Mouse (Mus musculus) CH12.LX (cell line): ENCODE measurements around the gene Sik3. TPM values are rescaled to one million over a fixed set of nuclear protein-coding genes. Genes with fewer than 3 reads are reported as not detected.
A peak's percentile ranks its signal among the peaks of the same experiment; 100 is the strongest.

ENCODE experiments used
- DNase-seq: peaks from one replicate; pipeline ENCODE4 v3.0.0-alpha.2; 2013; ENCODE audit errors: extremely low read depth
- H3K27ac ChIP-seq: 2 replicates; pipeline ENCODE4 v1.5.1; 2012; ENCODE audit warnings: low read depth, mild to moderate bottlenecking, control low read depth, moderate library complexity; ENCODE audit not compliant: insufficient read depth
- H3K27me3 ChIP-seq: replicated peaks from 2 replicates; pipeline ENCODE3; 2012; ENCODE audit warnings: inconsistent platforms
- H3K36me3 ChIP-seq, 2 experiments: replicated peaks in 1 of 2; 2 replicates each; pipeline versions ENCODE3 to v1.6.1; 2012; ENCODE audit warnings: inconsistent platforms in 1 of 2, low read length in 1 of 2, mild to moderate bottlenecking in 1 of 2, mixed read lengths in 1 of 2, moderate library complexity in 1 of 2; ENCODE audit not compliant: control insufficient read depth in 1 of 2, insufficient read depth in 1 of 2
- H3K4me1 ChIP-seq, 2 experiments: 2 replicates each; pipeline ENCODE4 v1.6.1; 2012; ENCODE audit warnings: inconsistent platforms in 1 of 2, moderate library complexity in 1 of 2; ENCODE audit not compliant: insufficient read depth in 2 of 2, control insufficient read depth in 1 of 2
- H3K4me2 ChIP-seq: 2 replicates; pipeline ENCODE4 v1.6.1; 2012; ENCODE audit warnings: low read depth, mild to moderate bottlenecking, control low read depth; ENCODE audit not compliant: poor library complexity, insufficient read depth, severe bottlenecking
- H3K4me3 ChIP-seq, 3 experiments: fragments of 150-350 bp in 1 of 3; sonication (generic) in 1 of 3; replicated peaks in 1 of 3; 2 replicates each; pipeline versions ENCODE3 to v1.5.1; 2011 to 2012; ENCODE audit warnings: low read depth in 2 of 3, low read length in 2 of 3, mild to moderate bottlenecking in 2 of 3, moderate library complexity in 2 of 3, control low read depth in 1 of 3, improper control_type of control experiment in 1 of 3, inconsistent platforms in 1 of 3, mixed read lengths in 1 of 3; ENCODE audit not compliant: poor library complexity in 1 of 3
- H3K79me2 ChIP-seq: replicated peaks from 2 replicates; pipeline ENCODE4 v1.6.1; 2012; ENCODE audit warnings: mild to moderate bottlenecking, moderate library complexity; ENCODE audit not compliant: control insufficient read depth, poor library complexity, insufficient read depth, severe bottlenecking; ENCODE audit errors: extremely low read depth
- H3K9ac ChIP-seq: 2 replicates; pipeline ENCODE4 v1.6.1; 2012; ENCODE audit warnings: low read depth, mild to moderate bottlenecking, control low read depth, moderate library complexity; ENCODE audit not compliant: insufficient read depth
- H3K9me3 ChIP-seq: replicated peaks from 2 replicates; pipeline ENCODE3; 2012; ENCODE audit warnings: low read length, inconsistent platforms, mixed read lengths
- BHLHE40 ChIP-seq: IDR thresholded peaks from 2 replicates; pipeline ENCODE4 v1.6.1; 2011; ENCODE audit warnings: mild to moderate bottlenecking, low read depth, low read length, improper control_type of control experiment
- CHD2 ChIP-seq: IDR thresholded peaks from 2 replicates; pipeline ENCODE4 v1.6.1; 2011; ENCODE audit warnings: low read length, improper control_type of control experiment
- CTCF ChIP-seq, 2 experiments: IDR thresholded peaks in 1 of 2; conservative IDR thresholded peaks in 1 of 2; 2 replicates each; pipeline ENCODE4 v1.5.1; 2011 to 2012; ENCODE audit warnings: low read depth in 2 of 2, low read length in 2 of 2, improper control_type of control experiment in 1 of 2, inconsistent platforms in 1 of 2, mild to moderate bottlenecking in 1 of 2, moderate library complexity in 1 of 2
- EP300 ChIP-seq: IDR thresholded peaks from 2 replicates; pipeline ENCODE4 v1.6.1; 2011; ENCODE audit warnings: low read length, improper control_type of control experiment
- ETS1 ChIP-seq: conservative IDR thresholded peaks from 2 replicates; pipeline ENCODE4 v1.6.1; 2012; ENCODE audit warnings: low read depth, mild to moderate bottlenecking, inconsistent platforms, low read length, improper control_type of control experiment, moderate library complexity
- IRF4 ChIP-seq: IDR thresholded peaks from 2 replicates; pipeline ENCODE4 v1.6.1; 2014; ENCODE audit warnings: low read depth, mild to moderate bottlenecking, inconsistent platforms, low read length, improper control_type of control experiment
- JUND ChIP-seq: conservative IDR thresholded peaks from 2 replicates; pipeline ENCODE4 v1.6.1; 2011; ENCODE audit warnings: low read depth, low read length, improper control_type of control experiment
- MAX ChIP-seq: IDR thresholded peaks from 2 replicates; pipeline ENCODE4 v1.6.1; 2011; ENCODE audit warnings: low read length, improper control_type of control experiment
- MAZ ChIP-seq: IDR thresholded peaks from 2 replicates; pipeline ENCODE4 v1.6.1; 2012; ENCODE audit warnings: low read depth, mild to moderate bottlenecking, inconsistent platforms, low read length, improper control_type of control experiment, moderate library complexity
- NELFE ChIP-seq: IDR thresholded peaks from 2 replicates; pipeline ENCODE4 v1.6.1; 2011; ENCODE audit warnings: low read depth, low read length, improper control_type of control experiment
- NRF1 ChIP-seq: IDR thresholded peaks from 2 replicates; pipeline ENCODE4 v1.6.1; 2014; ENCODE audit warnings: low read depth, mild to moderate bottlenecking, inconsistent platforms, low read length, improper control_type of control experiment, moderate library complexity
- PAX5 ChIP-seq: IDR thresholded peaks from 2 replicates; pipeline ENCODE4 v1.6.1; 2012; ENCODE audit warnings: low read length, inconsistent platforms, mixed read lengths
- POLR2A ChIP-seq: IDR thresholded peaks from 2 replicates; pipeline ENCODE4 v1.6.1; 2011; ENCODE audit warnings: low read depth, mild to moderate bottlenecking, improper control_type of control experiment, low read length
- POLR2AphosphoS2 ChIP-seq: IDR thresholded peaks from 2 replicates; pipeline ENCODE4 v1.6.1; 2011; ENCODE audit warnings: low read depth, low read length, improper control_type of control experiment
- RAD21 ChIP-seq: IDR thresholded peaks from 2 replicates; pipeline ENCODE4 v1.6.1; 2011; ENCODE audit warnings: low read depth, mild to moderate bottlenecking, low read length, improper control_type of control experiment, moderate library complexity
- TCF12 ChIP-seq: IDR thresholded peaks from 2 replicates; pipeline ENCODE4 v1.6.1; 2014; ENCODE audit warnings: low read depth, mild to moderate bottlenecking, inconsistent platforms, low read length, improper control_type of control experiment
- UBTF ChIP-seq: IDR thresholded peaks from 2 replicates; pipeline ENCODE4 v1.6.1; 2012; ENCODE audit warnings: low read depth, mild to moderate bottlenecking, inconsistent platforms, low read length, improper control_type of control experiment, moderate library complexity
- USF2 ChIP-seq: conservative IDR thresholded peaks from 2 replicates; pipeline ENCODE4 v1.6.1; 2011; ENCODE audit warnings: low read depth, low read length, improper control_type of control experiment
- ZC3H11A ChIP-seq: IDR thresholded peaks from 2 replicates; pipeline ENCODE4 v1.6.1; 2012; ENCODE audit warnings: low read depth, mild to moderate bottlenecking, inconsistent platforms, low read length, improper control_type of control experiment
- ZMIZ1 ChIP-seq: IDR thresholded peaks from 2 replicates; pipeline ENCODE4 v1.6.1; 2012; ENCODE audit warnings: low read depth, mild to moderate bottlenecking, inconsistent platforms, low read length, improper control_type of control experiment
- ZNF384 ChIP-seq: IDR thresholded peaks from 2 replicates; pipeline ENCODE4 v1.6.1; 2012; ENCODE audit warnings: low read depth, low read length, improper control_type of control experiment, inconsistent platforms
- dilution Hi-C: fragments of 300-500 bp; cut with MboI; formaldehyde crosslinking; loops from 2 replicates; pipeline ENCODE4 v1.14.3; 2020; ENCODE audit warnings: low sequenced_read_pairs; ENCODE audit not compliant: extremely low pct_unique_long_range_greater_than_20kb, extremely low pct_ligation_motif_present
- in situ Hi-C: fragments of 300-500 bp; cut with MboI; formaldehyde crosslinking; loops from 3 replicates; pipeline ENCODE4 v1.14.3; 2019; ENCODE audit warnings: low sequenced_read_pairs, low pct_ligation_motif_present, low pct_unique_long_range_greater_than_20kb, mixed read lengths
- polyA plus RNA-seq: library from polyadenylated mRNA; unstranded; fragments of >175 nt; gene quantifications from 2 replicates; pipeline ENCODE4 v1.2.1, GENCODE M21; 2012; ENCODE audit warnings: low read depth; ENCODE audit not compliant: insufficient read length
- total RNA-seq, 2 experiments: library from RNA; depleted of rRNA; stranded (reverse); fragments of 300-350 nt in 1 of 2; fragments of >200 nt in 1 of 2; gene quantifications; 2 replicates each; pipeline ENCODE4 v1.2.3; 2012 to 2014

The Sik3 gene
- total and polyA plus RNA-seq, 3 experiments: 14.9 to 29.8 (median 21.4) TPM

- peaks cover 11 to 43% of the 10 kb centered on the region in 2 experiments for H3K4me1 ChIP-seq
- in situ Hi-C loops: no loop called here
- peak; percentile 61 for DNase-seq
- H3K9ac ChIP-seq: no peak overlapping the region
- dilution Hi-C loops: no loop called here
- peaks cover 19% of the 10 kb centered on the region for H3K79me2 ChIP-seq
- TF ChIP-seq TCF12: no peak
- TF ChIP-seq IRF4: no peak
- no peak for TF ChIP-seq MAX
- no peak for TF ChIP-seq EP300
- no peak for TF ChIP-seq ZNF384
- TF ChIP-seq POLR2A: no peak
- no peak overlapping the region for H3K4me2 ChIP-seq
- no peaks in the 10 kb centered on the region for H3K27me3 ChIP-seq
- H3K4me3 ChIP-seq: no peak overlapping the region
- peaks cover 0 to 38% of the 10 kb centered on the region in 2 experiments for H3K36me3 ChIP-seq
- no peaks in the 10 kb centered on the region for H3K9me3 ChIP-seq
- no peak overlapping the region for H3K27ac ChIP-seq
Observed at GRCm38 (mm10) chr9:46058065-46058464, 45.4 kb downstream of the Sik3 start.

- H3K36me3 ChIP-seq: peaks cover 0 to 43% of the 10 kb centered on the region in 2 experiments
- H3K9me3 ChIP-seq: no peaks in the 10 kb centered on the region
Observed at GRCm38 (mm10) chr9:46060249-46060648, 47.6 kb downstream of the Sik3 start.

GRCm38 (mm10) chr9:46061696-46062425 lies 49.2 kb downstream of the Sik3 start:
- Histone ChIP-seq H3K79me2 (peaks cover 16% of the 10 kb centered on the region), H3K36me3 (peaks cover 0 to 32% of the 10 kb centered on the region in 2 experiments), H3K27me3 (no peaks in the 10 kb centered on the region), H3K27ac (no peak overlapping the region), H3K4me3 (no peak overlapping the region), H3K4me2 (no peak overlapping the region), H3K9ac (no peak overlapping the region), H3K4me1 (peaks cover 7 to 26% of the 10 kb centered on the region in 2 experiments), H3K9me3 (no peaks in the 10 kb centered on the region)
- dilution Hi-C loops (no loop called here), in situ Hi-C loops (no loop called here)
- DNase-seq: no peak
- no peak for TF ChIP-seq BHLHE40
- TF ChIP-seq CHD2: no peak
- TF ChIP-seq ETS1: no peak
- TF ChIP-seq TCF12: no peak
- no peak for TF ChIP-seq POLR2AphosphoS2
- no peak for TF ChIP-seq RAD21

More at GRCm38 (mm10) chr9:46060249-46060648, 47.6 kb downstream of the Sik3 start:
- no peak overlapping the region for H3K4me3 ChIP-seq
- no peaks in the 10 kb centered on the region for H3K27me3 ChIP-seq
- dilution Hi-C loops (no loop called here), in situ Hi-C loops (no loop called here)
- H3K4me1 ChIP-seq: peaks cover 5 to 26% of the 10 kb centered on the region in 2 experiments; a peak in 3 of 4 replicates
- no peak overlapping the region for H3K9ac ChIP-seq
- H3K27ac ChIP-seq: no peak overlapping the region
- H3K4me2 ChIP-seq: no peak overlapping the region
- no peak for DNase-seq
- TF ChIP-seq IRF4: no peak
- TF ChIP-seq USF2: no peak
- no peak for TF ChIP-seq UBTF
- TF ChIP-seq ZC3H11A: no peak
- no peak for TF ChIP-seq CTCF (conservative IDR thresholded peaks at IDR 0.05 in 1 of 2, IDR thresholded peaks at IDR 0.05 in 1 of 2; ENCODE audit: low read depth in 2 of 2, low read length in 2 of 2)
- no peak for TF ChIP-seq MAZ
- TF ChIP-seq JUND: no peak
- no peak for TF ChIP-seq ZMIZ1
- no peak for TF ChIP-seq NRF1
- no peak for TF ChIP-seq NELFE
- TF ChIP-seq PAX5: no peak
- no peak for TF ChIP-seq RAD21
- peaks cover 16% of the 10 kb centered on the region for H3K79me2 ChIP-seq
